Mouse (Mus musculus) kidney, adult 8-10 months (tissue): ENCODE measurements around the gene Krt222.

Source experiments
- DNase-seq, 2 experiments: peaks; one replicate each; pipeline ENCODE4 v3.0.0; 2022

The Krt222 gene

DNA sequence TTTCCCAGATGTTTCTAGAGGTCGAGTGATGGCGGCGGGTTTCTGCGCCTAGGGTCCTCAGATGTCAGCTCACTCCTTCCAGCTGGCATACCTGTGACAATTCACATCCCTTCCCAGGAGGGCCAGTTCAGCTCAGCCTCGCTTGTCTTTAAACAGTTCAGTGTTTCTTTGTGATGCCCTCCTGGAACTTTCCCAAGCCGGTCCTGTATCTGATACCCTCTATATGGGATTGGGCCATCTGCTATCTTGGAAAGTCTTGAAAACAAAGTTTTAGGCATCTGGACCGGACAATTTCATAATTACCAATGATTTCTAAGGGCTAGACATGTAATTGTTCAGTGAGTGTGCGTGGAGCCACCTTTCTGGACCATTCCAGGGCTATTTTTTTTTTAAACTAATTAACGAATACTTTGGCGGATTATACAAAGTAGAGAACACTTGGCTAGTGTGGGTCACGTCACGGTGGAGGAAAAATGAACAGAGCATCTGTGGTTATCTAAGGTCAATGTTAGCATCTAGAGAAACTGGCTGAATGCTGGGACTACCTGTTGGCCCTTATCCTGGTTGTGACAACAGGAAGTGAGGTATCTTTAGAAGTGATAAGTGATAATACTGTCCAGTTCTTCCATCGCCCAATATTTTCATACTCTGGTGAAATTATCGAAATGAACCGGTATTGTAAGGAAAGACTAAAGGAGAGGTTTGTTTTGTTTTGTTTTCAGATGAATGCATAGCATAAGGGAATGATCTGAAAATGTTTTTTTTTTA, 12.7 kb downstream of the Krt222 start:
- DNase-seq = no peak

DNA sequence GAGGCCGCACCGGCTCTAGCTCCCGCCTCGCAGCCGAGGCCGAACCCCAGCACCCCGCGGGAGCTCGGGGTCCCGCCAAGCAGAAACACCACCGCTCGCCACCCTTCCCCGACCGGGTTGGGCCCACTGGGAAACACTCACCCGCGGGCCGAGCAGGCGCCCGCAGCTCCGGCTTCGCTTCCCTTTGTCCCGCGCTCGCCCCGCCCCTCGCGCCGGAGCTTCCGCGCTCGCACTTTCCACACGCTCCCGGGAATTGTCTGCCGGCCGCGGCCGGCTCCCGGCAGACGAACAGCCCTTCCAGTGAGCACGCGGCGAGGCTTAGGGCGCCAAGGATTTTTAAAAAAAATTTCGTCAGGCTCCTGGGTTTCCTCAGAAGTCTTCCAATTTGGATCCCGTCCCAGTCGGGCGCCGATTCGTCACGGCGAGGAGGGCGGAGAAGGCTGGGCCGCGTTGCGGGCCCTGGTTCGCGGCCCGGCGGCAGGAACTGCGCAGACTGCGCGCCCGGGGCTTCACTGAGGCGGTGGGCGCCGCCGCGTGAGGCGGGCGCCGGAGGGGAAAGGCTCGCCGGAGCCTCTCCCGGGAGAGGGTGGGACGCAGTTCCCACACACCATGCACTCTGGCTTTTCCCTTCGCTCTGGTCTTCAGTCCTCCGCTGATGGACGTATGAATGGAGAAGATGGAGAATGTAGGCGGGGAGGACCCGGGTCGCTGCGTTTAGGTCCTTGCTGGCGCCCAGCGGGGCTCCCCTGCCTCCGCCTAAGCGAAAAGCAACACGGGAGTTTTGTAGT, 13.4 kb downstream of the Krt222 start, which contains the start of gene Smarce1:
TSS of gene Smarce1 (minus strand) at position 757 of the 788 bp plus-strand sequence.
- peak; percentile 47 to 71 for DNase-seq

DNA sequence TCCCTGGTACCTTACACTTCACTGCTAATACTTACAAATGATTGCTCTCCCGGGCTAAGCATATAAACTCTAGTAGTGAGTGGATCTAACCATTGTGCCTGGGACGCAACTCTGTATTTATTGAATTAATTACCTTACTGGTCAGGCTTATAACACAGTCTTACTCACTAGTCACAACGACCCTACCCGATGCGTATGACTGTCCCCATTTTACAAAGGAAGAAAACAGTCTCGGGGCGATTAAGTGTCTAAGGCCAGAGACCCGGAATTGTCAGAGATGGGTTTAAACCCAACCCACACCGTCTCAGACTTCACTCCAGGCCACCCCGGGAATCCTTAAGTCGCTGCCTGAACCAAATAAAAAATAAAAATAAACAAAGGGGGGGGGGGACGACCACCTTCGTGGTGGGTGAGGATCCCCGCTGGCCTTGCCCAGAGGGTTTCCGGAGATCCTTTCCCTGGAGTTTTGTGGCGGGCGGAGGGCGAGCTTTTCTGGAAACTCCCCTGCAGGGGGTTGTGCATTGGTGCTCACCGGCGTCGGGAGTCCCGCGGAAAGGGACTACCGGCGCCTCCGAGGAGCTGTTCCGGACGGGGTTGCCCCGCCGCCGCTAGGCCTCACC, 14.1 kb downstream of the Krt222 start:
- DNase-seq = no peak

DNA sequence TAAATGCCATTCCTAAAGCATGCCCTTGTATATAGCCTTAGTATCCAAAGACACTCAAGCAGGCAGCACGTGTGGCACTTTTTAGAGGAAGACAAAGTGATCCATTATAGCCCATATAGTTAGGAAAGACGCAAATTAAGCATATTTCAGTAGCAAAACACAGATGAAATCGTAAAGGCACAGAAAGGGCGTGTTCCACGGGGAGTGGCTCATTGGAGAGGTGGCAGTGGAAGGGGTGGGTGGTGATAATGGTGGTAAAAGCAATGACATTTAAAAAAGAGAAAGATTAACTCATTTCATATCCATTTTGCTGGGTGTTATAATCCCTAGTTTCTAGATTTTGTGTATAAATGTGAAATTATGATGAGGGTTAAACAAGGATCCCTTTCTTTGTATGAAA, 17.6 kb downstream of the Krt222 start:
- no peak for DNase-seq

DNA sequence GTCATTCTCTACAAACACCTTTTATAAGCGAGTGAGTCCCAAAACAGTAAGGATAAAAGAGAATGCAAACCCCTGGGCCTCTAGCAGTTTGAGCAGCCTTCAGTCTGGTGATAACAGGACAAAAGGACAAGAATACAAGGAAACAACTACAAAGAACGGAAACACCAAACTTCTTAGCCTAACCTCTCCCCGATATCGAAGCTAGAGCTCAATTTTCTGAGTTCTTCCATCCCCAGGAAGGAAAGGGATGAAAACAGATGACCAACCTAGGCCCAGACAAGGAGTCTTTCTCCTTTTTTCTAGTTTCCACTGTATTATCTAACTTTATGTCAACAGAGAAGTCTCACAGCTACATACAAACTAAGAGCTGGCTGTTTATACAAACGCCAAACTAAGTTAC, 20.6 kb downstream of the Krt222 start:
- no peak for DNase-seq

DNA sequence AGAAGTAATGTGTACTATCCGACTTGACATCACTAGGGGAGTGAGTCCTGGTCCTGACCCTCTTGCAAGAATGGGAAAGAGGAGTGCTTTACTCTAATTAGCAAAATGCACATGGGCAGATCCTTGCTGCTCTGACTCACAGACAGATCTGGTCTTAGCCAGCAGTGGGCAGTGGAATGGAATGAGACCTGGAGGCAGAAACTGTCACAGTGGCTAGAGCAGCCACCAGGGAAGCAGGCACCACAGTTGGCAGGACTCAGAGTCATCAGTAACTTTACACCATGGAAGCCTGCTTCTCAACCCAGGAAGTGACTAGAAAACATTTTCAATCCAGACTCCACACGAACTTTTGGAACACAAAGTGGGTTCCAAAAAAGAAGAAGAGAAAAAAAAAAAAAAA, 22.1 kb downstream of the Krt222 start:
- no peak for DNase-seq

DNA sequence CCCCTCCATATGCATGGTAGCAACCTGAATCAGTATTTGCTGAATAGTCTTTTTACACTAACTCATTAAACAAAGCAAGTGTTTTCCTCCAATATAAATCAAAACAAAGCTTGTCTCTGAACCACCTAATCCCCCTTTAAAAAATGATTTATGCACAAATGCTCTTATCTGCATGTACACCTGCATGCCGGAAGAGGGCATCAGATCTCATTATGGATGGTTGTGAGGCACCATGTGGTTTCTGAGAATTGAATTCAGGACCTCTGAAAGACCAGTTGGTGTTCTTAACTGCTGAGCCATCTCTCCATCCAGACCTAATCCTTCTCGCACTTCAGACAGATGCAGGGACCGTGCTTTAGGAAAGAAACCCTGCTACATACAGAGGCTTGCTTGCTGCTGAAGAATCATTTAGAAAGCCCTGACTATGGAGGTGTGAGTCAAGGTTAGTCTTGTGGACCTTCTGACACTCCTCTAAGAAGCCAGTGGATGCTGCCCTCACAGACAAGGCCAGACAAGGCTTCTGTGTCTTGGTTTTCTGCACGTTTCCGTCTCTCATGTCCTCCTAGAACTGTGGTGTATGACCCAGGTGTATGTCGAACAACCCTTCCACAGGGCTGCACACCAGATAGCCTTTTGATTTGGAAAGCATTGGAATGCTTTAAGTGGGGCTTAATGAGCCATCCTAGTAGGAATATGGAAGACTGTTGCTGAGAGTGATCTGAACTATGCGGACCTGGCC, 26.5 kb downstream of the Krt222 start:
- DNase-seq = no peak

DNA sequence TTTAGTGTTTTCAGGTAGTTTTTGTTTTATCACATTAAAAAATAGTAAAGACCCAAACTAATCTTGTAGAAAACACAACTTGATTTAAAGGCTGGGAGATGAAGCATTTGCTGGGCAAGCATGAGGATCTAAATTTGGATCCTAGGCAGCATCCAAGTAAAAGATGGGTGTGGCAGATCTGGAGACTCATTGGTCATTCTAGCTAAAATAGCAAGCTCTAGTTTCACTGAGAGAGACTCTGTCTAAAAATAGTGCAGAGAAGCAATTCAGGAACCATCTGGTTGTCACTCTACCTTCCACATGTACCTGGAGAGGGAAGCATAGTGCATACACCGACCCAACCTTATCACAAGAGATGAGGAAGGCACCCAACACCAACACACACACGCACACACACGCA, 27.7 kb downstream of the Krt222 start:
- DNase-seq = no peak

DNA sequence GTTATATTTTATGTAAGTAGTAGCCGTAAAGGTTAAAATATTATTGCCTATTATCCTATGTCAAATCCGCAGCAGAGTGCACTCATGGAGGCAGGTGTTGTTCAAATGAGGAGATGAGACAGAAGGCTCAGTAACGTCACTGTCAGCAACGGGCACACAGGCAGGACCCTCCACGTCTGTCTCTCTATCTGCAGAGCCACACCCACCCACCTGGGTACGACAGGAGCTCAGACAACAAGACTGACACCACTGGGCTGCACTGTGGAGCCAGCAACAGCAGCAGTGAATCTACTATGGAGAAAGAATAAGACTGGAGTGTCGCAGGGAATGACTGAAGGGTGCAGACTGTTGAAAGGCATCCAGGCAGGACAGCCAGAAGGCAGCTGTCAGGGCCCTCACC, 31.2 kb downstream of the Krt222 start:
- no peak for DNase-seq

DNA sequence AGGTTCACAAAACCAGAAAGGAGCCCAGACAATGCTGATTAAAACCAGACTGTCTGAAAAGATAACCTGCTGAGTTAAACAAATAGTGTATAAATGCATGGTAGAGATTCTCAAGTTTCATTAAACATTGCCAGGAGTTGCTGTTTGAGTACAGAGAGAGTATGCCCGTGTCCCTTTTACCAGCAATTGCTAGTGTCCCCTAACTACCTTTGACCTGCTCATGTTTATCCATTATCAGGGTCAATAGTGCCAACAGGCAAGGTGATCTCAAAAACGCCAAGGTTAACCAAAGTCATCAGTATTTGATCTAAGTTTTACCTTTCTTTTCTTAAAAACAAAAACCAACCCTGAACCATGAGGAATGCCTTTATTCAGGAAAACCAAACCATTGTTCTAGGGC, 31.9 kb downstream of the Krt222 start:
- DNase-seq = no peak

DNA sequence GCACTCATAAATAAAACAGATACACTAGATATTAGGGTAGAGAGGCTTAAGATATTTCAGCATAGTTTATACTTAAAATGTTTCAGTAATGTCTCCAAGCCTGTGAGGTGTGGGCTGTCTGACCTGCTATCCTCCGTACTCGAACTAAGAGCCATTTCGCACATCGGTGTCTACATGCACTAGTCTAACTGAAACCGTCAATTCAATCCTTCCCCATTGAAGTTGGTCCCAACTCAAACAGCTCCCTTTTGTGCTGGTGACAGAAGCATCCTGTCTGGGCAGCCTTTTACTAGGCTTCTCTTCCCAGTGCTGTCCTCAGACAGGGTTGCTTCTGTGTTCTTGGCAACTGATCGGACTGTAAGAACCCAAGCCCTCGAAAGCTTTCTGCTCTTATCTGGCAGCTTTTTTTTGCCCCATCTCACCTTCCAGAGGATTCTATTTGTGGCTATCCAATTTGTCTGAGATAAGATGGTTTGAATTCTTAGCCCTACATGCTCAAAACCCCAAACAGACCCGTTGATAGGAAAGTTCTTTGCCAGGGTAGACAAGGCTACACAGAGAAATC, 35.7 kb downstream of the Krt222 start:
- DNase-seq = no peak

DNA sequence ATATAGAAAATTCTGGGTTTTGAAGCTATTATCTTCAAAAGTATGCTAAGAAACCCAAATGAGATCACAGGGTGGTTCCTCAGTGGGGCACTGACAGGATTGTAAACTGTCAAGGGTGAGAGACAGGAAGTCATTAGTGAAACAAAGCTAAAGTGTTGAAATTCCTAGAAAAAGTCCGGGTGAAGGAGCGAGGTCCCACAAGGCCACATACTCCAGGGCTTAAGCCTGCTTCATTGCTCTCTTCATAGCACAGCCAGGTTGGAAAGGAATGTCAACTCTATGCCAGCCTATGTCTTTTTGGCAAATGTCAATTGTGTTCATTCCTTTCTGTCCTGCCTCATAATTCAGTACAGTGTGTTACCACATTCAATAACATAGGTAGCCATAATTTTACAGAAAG, 36.4 kb downstream of the Krt222 start:
- no peak for DNase-seq

DNA sequence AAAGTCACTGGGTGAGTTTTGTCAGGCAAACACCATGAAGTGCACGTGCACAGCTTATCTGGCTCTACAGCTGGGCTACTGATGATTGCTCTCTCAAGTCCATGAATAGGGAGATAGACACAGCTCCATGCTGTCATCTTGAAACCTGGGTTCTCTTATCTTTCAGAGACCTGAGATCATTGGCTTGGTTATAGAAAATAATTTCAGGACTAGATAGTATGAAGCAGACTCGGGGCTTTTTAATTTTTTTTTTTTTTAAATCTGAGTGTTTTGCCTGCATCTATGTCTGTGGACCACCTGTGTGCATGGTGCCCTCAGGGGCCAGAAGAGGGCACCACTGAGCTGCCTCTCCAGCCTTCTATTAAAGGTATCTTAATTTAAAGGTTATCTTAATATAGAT, 36.9 kb downstream of the Krt222 start:
- DNase-seq = no peak

DNA sequence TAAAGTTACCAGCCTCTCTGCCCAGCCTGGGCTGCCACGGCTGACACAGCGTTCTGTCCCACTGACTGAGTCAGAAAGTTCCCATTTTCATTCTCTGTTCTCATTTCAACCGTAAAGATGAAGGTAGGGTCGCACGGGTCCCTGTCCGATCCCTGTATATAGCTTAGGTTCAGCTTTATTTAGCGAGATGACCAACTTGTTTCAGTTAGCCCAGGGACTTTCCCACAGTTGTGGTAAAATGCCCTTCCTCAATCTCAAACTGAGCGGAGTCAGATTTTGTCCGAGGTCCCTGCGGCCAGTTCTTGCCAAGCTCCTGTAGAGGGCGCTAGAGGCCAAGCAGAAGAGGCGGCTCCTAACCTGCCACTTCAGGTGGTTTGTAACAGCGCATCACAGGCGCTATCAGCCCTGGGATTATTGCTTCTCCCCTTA, 54.7 kb downstream of the Krt222 start:
- peak; percentile 17 to 46 for DNase-seq

DNA sequence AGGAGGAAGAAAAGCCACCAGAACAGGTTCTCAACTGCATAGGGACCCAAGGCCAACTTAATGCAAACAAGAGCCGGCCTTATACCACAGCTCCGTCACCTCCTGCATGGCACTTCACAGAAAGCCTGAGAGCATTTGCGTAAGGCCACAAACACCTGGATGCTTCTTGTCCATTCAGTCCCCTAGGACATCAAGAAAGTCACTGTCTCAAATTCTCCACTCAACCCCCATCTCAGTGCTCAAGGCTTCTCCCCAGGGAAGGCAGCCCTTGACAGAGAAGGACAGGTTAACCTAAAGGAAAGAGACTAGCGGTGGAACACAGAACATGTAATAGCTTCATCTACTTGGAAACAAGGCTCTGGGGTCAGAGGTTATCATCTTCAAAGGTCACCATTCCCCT, 56.5 kb downstream of the Krt222 start:
- no peak for DNase-seq

DNA sequence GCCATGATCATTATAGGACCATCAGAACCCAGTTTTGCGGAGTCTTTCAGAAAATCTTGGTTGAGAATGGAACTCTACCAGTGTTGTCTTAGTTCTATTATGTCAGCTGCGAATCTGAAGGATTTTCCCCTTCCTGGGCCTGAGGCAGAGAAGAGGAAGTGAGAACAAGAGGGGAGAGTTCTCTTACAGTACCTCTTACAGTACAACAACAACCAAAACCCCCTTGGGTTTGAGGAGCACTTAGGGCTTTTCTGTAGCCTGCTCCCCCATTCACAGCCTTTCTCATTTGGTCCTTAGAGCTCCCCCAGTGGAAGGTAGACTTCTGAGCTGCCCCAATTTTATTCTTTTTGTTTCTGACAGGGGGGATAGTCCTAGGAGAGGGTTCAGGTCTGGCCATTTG, 57.0 kb downstream of the Krt222 start:
- no peak for DNase-seq
